Mouse (Mus musculus) right cerebral cortex, adult 2 months (tissue): ENCODE results near the gene Slc41a2.
A peak's percentile ranks its signal among the peaks of the same experiment; 100 is the strongest.
"Not testable (repeated sequence)": the region's sequence is repeated elsewhere in the genome, so short reads cannot be mapped to it uniquely, and the experiment has no call there.

Experiments used
- DNase-seq, 2 experiments: peaks; one replicate each; pipeline ENCODE4 v3.0.0; 2021 to 2022; ENCODE audit warnings: low spot score in 2 of 2

The Slc41a2 gene

DNA sequence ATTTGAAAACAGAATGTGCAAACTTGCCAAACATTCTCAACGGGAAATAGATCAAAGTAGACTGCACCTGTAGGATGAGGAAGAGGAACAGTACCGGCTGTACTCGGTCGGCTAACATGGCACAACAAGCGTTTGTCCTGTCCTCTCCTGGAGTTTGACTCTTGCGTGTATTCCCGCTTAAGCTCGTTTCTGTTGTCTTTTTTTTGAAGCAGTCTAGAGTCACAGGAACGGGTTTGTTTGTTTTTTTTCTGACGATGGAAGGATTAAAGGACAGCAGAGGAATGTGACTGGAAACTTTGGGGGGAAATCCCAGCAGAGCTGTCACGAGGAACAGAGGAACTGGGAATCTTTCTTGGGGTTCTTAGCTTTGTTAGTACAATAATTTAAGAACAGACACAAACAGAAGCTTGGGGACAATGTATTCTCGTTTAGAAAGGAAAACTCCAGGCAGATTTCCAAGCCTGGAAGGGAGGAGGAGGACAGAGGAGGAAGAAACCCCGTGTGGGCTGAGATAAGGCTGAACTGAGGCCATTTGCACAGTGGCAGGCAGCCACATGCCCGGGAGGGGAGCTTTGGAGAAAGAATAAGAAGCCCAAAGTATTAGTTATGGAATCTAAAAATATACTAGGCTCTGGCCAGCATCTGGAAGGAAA lies 16.1 kb upstream of the Slc41a2 start:
- DNase-seq = peak; percentile 19 to 20

GRCm38 (mm10) chr10:83351779-83352178 lies 14.1 kb upstream of the Slc41a2 start:
- DNase-seq = not testable (repeated sequence)

DNA sequence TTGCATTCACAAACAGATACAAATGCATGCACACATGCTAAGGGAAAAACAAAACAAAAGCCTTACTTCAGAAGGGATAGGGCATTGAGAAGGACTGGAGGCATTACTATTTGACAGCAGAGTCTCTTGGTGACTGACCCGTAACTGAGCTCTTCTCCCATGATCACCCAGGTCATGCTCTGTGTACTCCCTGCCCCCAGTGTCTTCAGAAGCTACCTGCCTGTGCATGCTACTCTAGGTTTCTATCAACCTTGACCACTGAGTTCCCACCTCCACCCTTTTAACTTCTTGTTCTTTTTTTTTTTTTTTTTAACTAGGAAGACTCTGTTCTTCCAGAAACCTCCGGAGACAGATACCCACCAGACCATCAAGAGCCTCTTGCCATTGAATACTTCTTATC lies 13.0 kb upstream of the Slc41a2 start:
- no peak for DNase-seq

- no peak for DNase-seq
Measured at GRCm38 (mm10) chr10:83347494-83347893, 9.8 kb upstream of the Slc41a2 start.

GRCm38 (mm10) chr10:83346359-83346736 lies 8.7 kb upstream of the Slc41a2 start:
- no peak for DNase-seq

GRCm38 (mm10) chr10:83345693-83346358 lies 8.1 kb upstream of the Slc41a2 start:
- no peak for DNase-seq

DNA sequence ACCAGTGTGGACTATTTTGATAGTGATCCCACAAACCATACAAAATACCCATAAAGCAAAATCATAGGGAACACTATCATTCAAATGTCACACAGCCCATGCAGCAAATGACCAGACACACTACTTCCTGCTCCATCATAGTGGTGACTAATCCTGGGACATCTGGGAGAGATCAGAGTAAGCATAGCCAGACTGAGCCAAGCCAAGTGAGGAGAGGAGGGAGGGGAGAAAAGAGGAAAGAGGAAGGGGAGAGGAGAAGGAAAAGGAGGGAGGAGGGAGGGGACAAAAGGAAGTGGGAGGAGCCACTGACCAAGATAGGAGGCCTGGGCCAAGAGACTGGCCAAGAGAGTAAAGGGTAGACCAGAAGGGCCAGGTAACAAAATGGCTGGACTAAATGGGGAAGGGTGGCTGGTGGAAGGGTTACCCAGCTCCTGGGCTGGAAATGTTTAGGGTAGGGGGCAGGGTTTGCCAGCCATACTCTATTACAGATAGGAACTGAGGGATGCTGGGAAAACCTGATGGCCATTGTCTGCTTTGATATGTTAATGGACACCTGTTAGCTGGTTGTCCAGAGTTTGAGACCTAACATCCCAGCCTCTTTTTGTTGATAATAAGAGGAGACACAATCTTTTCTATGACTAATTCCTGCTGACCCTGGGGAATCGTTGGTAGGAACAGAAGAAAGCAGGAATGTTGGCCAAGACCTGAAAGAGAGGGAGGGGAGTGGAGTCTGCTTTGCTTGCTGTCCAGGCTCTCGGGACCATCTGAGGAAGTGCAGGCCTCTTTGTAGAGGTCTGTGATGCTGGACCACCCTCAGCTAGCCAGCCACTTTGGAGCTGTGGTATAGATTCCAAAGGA lies 6.4 kb upstream of the Slc41a2 start:
- no peak for DNase-seq

DNA sequence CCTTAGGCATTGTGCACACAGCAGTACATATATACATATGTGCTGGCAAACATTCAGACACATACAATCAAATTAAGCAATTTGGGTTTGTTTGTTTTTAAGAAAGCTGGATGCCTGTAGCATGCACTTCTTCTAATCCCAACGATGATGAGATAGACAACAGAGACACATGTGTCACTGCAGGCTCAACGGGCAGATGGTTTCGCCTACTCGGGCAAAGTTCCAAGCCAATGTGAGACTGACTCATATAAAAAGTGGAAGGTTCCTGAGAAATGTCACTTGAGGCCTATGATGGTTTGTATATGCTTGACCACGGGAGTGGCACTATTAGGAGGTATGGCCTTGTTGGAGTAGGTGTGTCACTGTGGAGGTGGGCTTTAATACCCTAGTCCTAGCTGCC lies 5.5 kb upstream of the Slc41a2 start:
- DNase-seq = peak; percentile 44 to 58

DNA sequence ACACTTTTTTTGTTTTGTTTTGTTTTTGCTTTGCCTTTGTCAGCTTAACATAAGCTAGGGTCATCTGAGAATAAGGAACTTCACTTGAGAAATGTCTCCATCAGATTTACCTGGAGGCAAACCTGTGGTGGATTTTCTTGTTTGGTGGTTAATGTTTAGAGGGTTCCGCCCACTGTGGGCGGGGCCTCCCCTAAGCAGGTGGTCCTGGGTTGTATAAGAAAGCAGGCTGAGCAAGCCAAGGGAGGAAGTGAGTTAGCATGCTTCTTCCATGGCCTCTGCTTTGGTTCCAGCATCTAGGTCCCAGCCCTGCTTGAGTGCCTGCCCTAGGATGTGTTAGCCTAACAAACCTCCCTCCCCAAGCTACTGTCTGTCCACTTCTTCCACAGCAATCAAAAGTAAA lies 3.5 kb upstream of the Slc41a2 start:
- no peak for DNase-seq

DNA sequence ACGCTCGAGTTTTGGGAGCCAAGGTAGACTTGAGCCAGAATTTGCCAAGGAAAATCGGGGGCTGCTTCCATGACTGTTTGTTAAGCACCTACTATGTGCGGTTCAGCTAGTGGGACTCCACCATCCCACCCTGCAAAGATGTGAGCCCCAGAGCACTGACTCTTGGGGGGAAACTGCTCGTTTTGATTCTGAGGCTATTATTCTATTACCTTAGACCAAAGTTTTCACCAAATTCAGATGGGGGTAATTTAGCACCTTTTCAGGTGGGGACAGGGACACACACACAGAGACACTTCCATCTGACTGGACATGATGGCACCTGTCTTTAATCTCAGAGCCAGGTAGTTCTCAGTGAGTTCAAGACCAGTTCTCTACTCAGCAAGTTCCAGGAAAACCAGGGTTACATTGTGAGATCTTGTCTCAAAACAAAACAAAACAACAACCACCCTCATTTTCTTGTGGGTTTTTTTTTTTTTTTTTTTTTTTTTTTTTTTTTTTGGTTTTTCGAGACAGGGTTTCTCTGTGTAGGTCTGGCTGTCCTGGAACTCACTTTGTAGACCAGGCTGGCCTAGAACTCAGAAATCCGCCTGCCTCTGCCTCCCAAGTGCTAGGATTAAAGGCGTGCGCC lies 403 bp upstream of the Slc41a2 start:
- DNase-seq = no peak

DNA sequence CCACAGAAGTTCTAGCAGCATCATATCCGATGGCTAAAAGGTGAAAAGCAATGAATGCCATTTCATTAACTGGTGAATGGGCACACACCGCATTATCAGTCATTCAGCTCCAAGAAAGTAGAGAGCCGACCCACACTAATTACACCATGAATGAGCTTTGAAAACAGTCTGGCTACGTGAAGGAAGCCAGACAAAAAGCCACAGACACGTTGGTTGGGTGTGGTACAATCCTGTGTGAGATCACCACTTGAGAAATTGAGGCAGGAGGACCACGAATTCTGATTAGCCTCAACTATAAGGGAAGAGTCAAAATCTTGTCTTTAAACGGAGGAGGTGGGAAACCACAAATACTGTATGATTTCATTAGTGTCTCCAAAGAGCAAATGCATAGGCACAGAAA lies 1.3 kb downstream of the Slc41a2 start:
- DNase-seq = no peak

DNA sequence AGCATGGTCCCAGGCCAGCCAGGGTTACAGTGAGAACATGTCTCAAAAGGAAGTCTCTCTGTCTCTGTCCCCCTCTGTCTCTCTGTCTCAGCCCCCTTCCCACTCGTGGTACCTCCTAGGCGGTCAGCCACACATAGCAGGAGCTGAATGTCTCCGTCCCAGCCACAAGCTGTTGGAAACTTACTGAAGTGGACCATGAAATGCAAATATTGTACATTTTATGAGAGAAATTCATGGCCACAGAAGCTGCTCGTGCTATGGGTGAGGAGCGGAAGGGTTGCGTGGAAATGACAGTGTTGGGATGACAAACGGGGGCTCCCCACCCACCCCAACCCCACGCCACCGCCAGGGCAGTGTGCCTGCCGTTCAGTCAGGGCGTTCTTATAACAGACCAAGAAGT lies 5.1 kb downstream of the Slc41a2 start:
- no peak for DNase-seq

DNA sequence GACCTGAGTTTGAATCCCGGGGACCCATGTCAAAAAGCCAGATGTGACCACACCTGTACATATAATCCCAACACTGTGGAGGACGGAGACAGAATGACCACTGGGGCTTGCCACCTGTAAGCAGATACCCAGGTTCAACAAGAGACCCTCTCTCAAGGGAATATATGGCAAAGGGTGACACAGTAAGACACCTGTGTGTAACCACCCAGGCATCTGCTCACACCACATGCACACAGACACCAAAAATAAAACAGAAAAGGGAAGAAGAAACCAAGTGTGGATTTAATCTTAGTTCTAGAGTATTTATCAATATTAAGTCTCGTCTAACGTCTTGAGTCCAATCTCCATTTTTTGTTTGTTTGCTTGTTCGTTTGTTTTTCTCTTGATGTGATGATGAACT lies 5.9 kb downstream of the Slc41a2 start:
- no peak for DNase-seq

GRCm38 (mm10) chr10:83330336-83330735 lies 7.3 kb downstream of the Slc41a2 start:
- no peak for DNase-seq

- no peak for DNase-seq
Measured at GRCm38 (mm10) chr10:83328791-83329190, 8.9 kb downstream of the Slc41a2 start.

- no peak for DNase-seq
Measured at GRCm38 (mm10) chr10:83326648-83327285, 10.9 kb downstream of the Slc41a2 start.

GRCm38 (mm10) chr10:83325903-83326302 lies 11.8 kb downstream of the Slc41a2 start:
- DNase-seq = no peak

DNA sequence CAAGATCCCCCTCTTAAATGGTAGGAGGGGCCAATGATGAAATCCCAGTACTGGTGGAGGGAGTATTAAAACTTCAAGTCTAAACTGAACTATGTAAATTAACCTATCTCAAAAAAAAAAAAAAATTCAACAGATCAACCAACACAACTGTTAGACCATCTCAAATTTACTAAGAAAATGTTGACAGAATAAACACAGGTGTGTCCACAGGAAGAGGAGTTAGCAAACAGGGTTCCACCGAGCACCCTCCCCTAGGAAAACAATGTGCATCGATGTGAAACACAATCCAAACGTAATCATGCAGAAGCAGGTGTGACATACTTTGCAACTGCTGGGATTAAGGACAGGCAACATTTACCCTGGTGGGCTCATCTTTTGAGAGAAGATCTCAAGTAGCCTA lies 12.8 kb downstream of the Slc41a2 start:
- DNase-seq = no peak

- DNase-seq = no peak
Measured at GRCm38 (mm10) chr10:83322551-83323100, 15.1 kb downstream of the Slc41a2 start.

GRCm38 (mm10) chr10:83321528-83321927 lies 16.2 kb downstream of the Slc41a2 start:
- no peak for DNase-seq

DNA sequence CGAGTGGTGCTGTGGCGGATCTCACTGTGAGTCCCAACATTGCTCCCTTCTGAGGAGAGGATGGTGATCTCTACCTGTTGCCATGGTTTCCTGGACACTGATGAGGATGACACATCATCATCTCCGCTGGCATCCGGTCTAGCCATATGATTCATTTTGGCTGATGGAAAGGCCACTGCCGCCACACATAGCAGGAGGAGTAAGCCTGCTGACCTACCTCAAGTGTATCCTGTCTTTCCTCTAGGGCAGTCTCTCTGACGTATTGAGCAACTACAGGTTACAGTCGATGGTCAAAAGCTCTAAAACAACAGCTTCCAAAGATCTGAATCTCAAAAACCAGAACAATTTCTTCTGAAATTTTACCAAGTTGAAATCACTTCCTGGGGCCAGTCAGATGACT lies 16.8 kb downstream of the Slc41a2 start:
- no peak for DNase-seq

- DNase-seq = no peak
Measured at GRCm38 (mm10) chr10:83320396-83320795, 17.3 kb downstream of the Slc41a2 start.
